Mouse (Mus musculus) CH12.LX (cell line): ENCODE data around the gene Cnih3. TPM values are rescaled to one million over a fixed set of nuclear protein-coding genes. Genes with fewer than 3 reads are reported as not detected.

ENCODE experiments used
- DNase-seq: peaks from one replicate; pipeline ENCODE4 v3.0.0-alpha.2; 2013; ENCODE audit errors: extremely low read depth
- H3K27ac ChIP-seq: 2 replicates; pipeline ENCODE4 v1.5.1; 2012; ENCODE audit warnings: low read depth, mild to moderate bottlenecking, control low read depth, moderate library complexity; ENCODE audit not compliant: insufficient read depth
- H3K27me3 ChIP-seq: replicated peaks from 2 replicates; pipeline ENCODE3; 2012; ENCODE audit warnings: inconsistent platforms
- H3K36me3 ChIP-seq, 2 experiments: replicated peaks in 1 of 2; 2 replicates each; pipeline versions ENCODE3 to v1.6.1; 2012; ENCODE audit warnings: inconsistent platforms in 1 of 2, low read length in 1 of 2, mild to moderate bottlenecking in 1 of 2, mixed read lengths in 1 of 2, moderate library complexity in 1 of 2; ENCODE audit not compliant: control insufficient read depth in 1 of 2, insufficient read depth in 1 of 2
- H3K4me1 ChIP-seq, 2 experiments: 2 replicates each; pipeline ENCODE4 v1.6.1; 2012; ENCODE audit warnings: inconsistent platforms in 1 of 2, moderate library complexity in 1 of 2; ENCODE audit not compliant: insufficient read depth in 2 of 2, control insufficient read depth in 1 of 2
- H3K4me2 ChIP-seq: 2 replicates; pipeline ENCODE4 v1.6.1; 2012; ENCODE audit warnings: low read depth, mild to moderate bottlenecking, control low read depth; ENCODE audit not compliant: poor library complexity, insufficient read depth, severe bottlenecking
- H3K4me3 ChIP-seq, 3 experiments: fragments of 150-350 bp in 1 of 3; sonication (generic) in 1 of 3; replicated peaks in 1 of 3; 2 replicates each; pipeline versions ENCODE3 to v1.5.1; 2011 to 2012; ENCODE audit warnings: low read depth in 2 of 3, low read length in 2 of 3, mild to moderate bottlenecking in 2 of 3, moderate library complexity in 2 of 3, control low read depth in 1 of 3, improper control_type of control experiment in 1 of 3, inconsistent platforms in 1 of 3, mixed read lengths in 1 of 3; ENCODE audit not compliant: poor library complexity in 1 of 3
- H3K79me2 ChIP-seq: replicated peaks from 2 replicates; pipeline ENCODE4 v1.6.1; 2012; ENCODE audit warnings: mild to moderate bottlenecking, moderate library complexity; ENCODE audit not compliant: control insufficient read depth, poor library complexity, insufficient read depth, severe bottlenecking; ENCODE audit errors: extremely low read depth
- H3K9ac ChIP-seq: 2 replicates; pipeline ENCODE4 v1.6.1; 2012; ENCODE audit warnings: low read depth, mild to moderate bottlenecking, control low read depth, moderate library complexity; ENCODE audit not compliant: insufficient read depth
- H3K9me3 ChIP-seq: replicated peaks from 2 replicates; pipeline ENCODE3; 2012; ENCODE audit warnings: low read length, inconsistent platforms, mixed read lengths
- BHLHE40 ChIP-seq: IDR thresholded peaks from 2 replicates; pipeline ENCODE4 v1.6.1; 2011; ENCODE audit warnings: mild to moderate bottlenecking, low read depth, low read length, improper control_type of control experiment
- MAX ChIP-seq: IDR thresholded peaks from 2 replicates; pipeline ENCODE4 v1.6.1; 2011; ENCODE audit warnings: low read length, improper control_type of control experiment
- MAZ ChIP-seq: IDR thresholded peaks from 2 replicates; pipeline ENCODE4 v1.6.1; 2012; ENCODE audit warnings: low read depth, mild to moderate bottlenecking, inconsistent platforms, low read length, improper control_type of control experiment, moderate library complexity
- MXI1 ChIP-seq: IDR thresholded peaks from 2 replicates; pipeline ENCODE4 v1.6.1; 2011; ENCODE audit warnings: mild to moderate bottlenecking, low read depth, low read length, improper control_type of control experiment
- NRF1 ChIP-seq: IDR thresholded peaks from 2 replicates; pipeline ENCODE4 v1.6.1; 2014; ENCODE audit warnings: low read depth, mild to moderate bottlenecking, inconsistent platforms, low read length, improper control_type of control experiment, moderate library complexity
- POLR2A ChIP-seq: IDR thresholded peaks from 2 replicates; pipeline ENCODE4 v1.6.1; 2011; ENCODE audit warnings: low read depth, mild to moderate bottlenecking, improper control_type of control experiment, low read length
- RAD21 ChIP-seq: IDR thresholded peaks from 2 replicates; pipeline ENCODE4 v1.6.1; 2011; ENCODE audit warnings: low read depth, mild to moderate bottlenecking, low read length, improper control_type of control experiment, moderate library complexity
- TBP ChIP-seq: conservative IDR thresholded peaks from 2 replicates; pipeline ENCODE4 v1.6.1; 2011; ENCODE audit warnings: low read depth, low read length, improper control_type of control experiment
- UBTF ChIP-seq: IDR thresholded peaks from 2 replicates; pipeline ENCODE4 v1.6.1; 2012; ENCODE audit warnings: low read depth, mild to moderate bottlenecking, inconsistent platforms, low read length, improper control_type of control experiment, moderate library complexity
- ZKSCAN1 ChIP-seq: IDR thresholded peaks from 2 replicates; pipeline ENCODE4 v1.6.1; 2012; ENCODE audit warnings: low read depth, inconsistent platforms, low read length, improper control_type of control experiment, borderline replicate concordance
- ZMIZ1 ChIP-seq: IDR thresholded peaks from 2 replicates; pipeline ENCODE4 v1.6.1; 2012; ENCODE audit warnings: low read depth, mild to moderate bottlenecking, inconsistent platforms, low read length, improper control_type of control experiment
- ZNF384 ChIP-seq: IDR thresholded peaks from 2 replicates; pipeline ENCODE4 v1.6.1; 2012; ENCODE audit warnings: low read depth, low read length, improper control_type of control experiment, inconsistent platforms
- dilution Hi-C: fragments of 300-500 bp; cut with MboI; formaldehyde crosslinking; loops from 2 replicates; pipeline ENCODE4 v1.14.3; 2020; ENCODE audit warnings: low sequenced_read_pairs; ENCODE audit not compliant: extremely low pct_unique_long_range_greater_than_20kb, extremely low pct_ligation_motif_present
- in situ Hi-C: fragments of 300-500 bp; cut with MboI; formaldehyde crosslinking; loops from 3 replicates; pipeline ENCODE4 v1.14.3; 2019; ENCODE audit warnings: low sequenced_read_pairs, low pct_ligation_motif_present, low pct_unique_long_range_greater_than_20kb, mixed read lengths
- polyA plus RNA-seq: library from polyadenylated mRNA; unstranded; fragments of >175 nt; gene quantifications from 2 replicates; pipeline ENCODE4 v1.2.1, GENCODE M21; 2012; ENCODE audit warnings: low read depth; ENCODE audit not compliant: insufficient read length
- total RNA-seq, 2 experiments: library from RNA; depleted of rRNA; stranded (reverse); fragments of 300-350 nt in 1 of 2; fragments of >200 nt in 1 of 2; gene quantifications; 2 replicates each; pipeline ENCODE4 v1.2.3; 2012 to 2014

Cnih3 gene
- total and polyA plus RNA-seq, 3 experiments, result not detected

- Histone ChIP-seq H3K9ac (no peak overlapping the region), H3K27ac (no peak overlapping the region), H3K27me3 (no peaks in the 10 kb centered on the region), H3K4me3 (no peak overlapping the region), H3K4me2 (no peak overlapping the region), H3K4me1 (peaks cover 3 to 14% of the 10 kb centered on the region in 2 experiments; a peak in 3 of 4 replicates), H3K36me3 (no peaks in the 10 kb centered on the region), H3K9me3 (peaks cover 21% of the 10 kb centered on the region), H3K79me2 (no peaks in the 10 kb centered on the region)
- dilution Hi-C loops, result no loop called here
- in situ Hi-C loops, result no loop called here
- no peak for DNase-seq
- TF ChIP-seq BHLHE40, result no peak
- TF ChIP-seq MAZ, result no peak
- TF ChIP-seq UBTF, result no peak
- no peak for TF ChIP-seq POLR2A
- no peak for TF ChIP-seq MXI1
- TF ChIP-seq TBP, result no peak
- no peak for TF ChIP-seq ZMIZ1
Measured at GRCm38 (mm10) chr1:181335388-181335787, 17.0 kb upstream of the Cnih3 start.

DNA sequence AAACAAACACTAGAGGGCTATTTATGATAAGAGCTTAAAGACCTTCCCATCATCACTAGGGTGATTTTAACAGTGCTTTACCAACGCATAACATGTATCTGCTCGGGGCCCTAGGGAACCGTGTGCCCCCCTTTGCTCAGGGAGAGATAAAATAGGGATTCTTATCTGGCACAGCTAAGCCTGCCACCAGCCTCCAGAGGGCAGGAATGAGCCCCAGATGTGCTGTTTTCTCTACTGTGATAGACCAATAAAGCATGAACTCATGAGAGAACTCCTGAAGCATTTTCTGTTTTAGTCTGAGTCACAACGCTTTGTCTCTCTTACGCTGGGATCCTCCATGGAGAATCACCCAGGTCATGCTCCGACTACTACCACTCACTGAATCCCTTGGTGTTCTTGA is 15.6 kb upstream of the Cnih3 start:
- in situ Hi-C loops (no loop called here), dilution Hi-C loops (no loop called here)
- no peak for DNase-seq
- Histone ChIP-seq H3K4me3 (no peak overlapping the region), H3K9ac (no peak overlapping the region), H3K27me3 (no peaks in the 10 kb centered on the region), H3K36me3 (no peaks in the 10 kb centered on the region)
- TF ChIP-seq ZKSCAN1 (no peak), MAX (no peak), RAD21 (no peak; the same call in 1 of the 2 replicates), NRF1 (no peak), BHLHE40 (no peak)
- TF ChIP-seq, all 38 proteins: peak for 0
- H3K27ac ChIP-seq, result no peak overlapping the region
- H3K9me3 ChIP-seq, result peaks cover 21% of the 10 kb centered on the region
- H3K4me2 ChIP-seq, result no peak overlapping the region
- H3K4me1 ChIP-seq, result peaks cover 3 to 14% of the 10 kb centered on the region in 2 experiments; a peak in 3 of 4 replicates
- no peaks in the 10 kb centered on the region for H3K79me2 ChIP-seq

- Histone ChIP-seq H3K27me3 (no peaks in the 10 kb centered on the region), H3K27ac (no peak overlapping the region), H3K9me3 (peaks cover 15% of the 10 kb centered on the region), H3K79me2 (no peaks in the 10 kb centered on the region), H3K4me3 (no peak overlapping the region), H3K4me1 (peaks cover 3 to 4% of the 10 kb centered on the region in 2 experiments; a peak in 2 of 4 replicates), H3K36me3 (no peaks in the 10 kb centered on the region), H3K4me2 (no peak overlapping the region), H3K9ac (no peak overlapping the region)
- in situ Hi-C loops, result no loop called here
- dilution Hi-C loops, result no loop called here
- TF ChIP-seq ZNF384 (peak; percentile 87), POLR2A (no peak)
- no peak for DNase-seq
Measured at GRCm38 (mm10) chr1:181339106-181339505, 13.3 kb upstream of the Cnih3 start.
